Mouse (Mus musculus): ENCODE results near the gene Cyp26c1. TPM values are rescaled to one million over a fixed set of nuclear protein-coding genes. Genes with fewer than 3 reads are reported as not detected.

Cyp26c1 gene
- not detected for polyA plus RNA-seq (2017; shearing (Covaris generic))

DNA sequence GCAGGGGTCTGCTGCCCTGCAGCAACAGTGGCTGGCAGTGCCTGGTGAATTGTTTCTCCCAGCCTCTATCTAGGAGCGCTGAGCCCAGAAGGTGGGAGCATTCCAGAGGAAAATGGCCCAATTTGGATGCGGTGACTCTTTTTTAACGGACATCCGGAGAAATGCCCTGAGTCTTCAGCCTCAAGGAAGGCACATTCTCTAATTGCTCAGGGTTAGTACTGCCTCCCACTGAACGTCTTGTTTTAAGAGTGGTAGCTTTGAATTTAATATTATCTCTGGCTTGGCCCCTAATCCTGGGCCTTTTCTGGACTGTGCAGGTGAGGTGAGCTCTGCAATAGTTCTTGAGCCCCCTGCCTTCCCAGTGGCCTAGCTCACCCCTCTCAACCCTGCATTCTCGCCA, at the start of gene Cyp26c1:
Cyp26c1 (plus strand) TSS at position 301 of the 400 bp plus-strand sequence.

DNA sequence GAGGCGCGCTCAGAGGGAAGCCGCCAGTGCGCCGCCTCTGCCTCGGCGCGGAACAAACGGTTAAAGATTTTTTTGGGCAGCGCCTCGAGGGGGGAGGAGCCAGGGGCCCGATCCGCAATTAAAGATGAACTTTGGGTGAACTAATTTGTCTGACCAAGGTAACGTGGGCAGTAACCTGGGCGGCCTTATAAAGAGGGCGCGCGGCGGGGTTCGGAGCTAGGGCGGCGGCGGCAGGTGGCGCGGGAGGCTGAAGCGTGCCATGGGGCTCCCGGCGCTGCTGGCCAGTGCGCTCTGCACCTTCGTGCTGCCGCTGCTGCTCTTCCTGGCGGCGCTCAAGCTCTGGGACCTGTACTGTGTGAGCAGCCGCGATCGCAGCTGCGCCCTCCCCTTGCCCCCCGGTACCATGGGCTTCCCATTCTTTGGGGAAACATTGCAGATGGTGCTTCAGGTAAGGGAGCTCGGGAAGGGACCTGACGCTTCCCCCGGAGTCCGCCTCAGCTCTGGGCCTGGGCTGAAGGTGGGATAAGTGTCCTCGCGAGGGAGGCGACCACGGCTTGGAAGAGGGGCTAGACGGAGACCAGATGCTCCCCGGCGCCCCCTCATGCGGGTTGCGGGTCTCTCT, 12.4 kb downstream of the Cyp26c1 start, which contains the start of gene Cyp26a1:
Cyp26a1 (plus strand) TSS at position 148 of the 622 bp plus-strand sequence.

Other genes with a start within 250 kb of the Cyp26c1 start
- 36.6 TPM for gene Exoc6, start 135.2 kb upstream of the Cyp26c1 start, polyA plus RNA-seq (2017; shearing (Covaris generic))
- gene Cyp26a1, start 12.2 kb downstream of the Cyp26c1 start, polyA plus RNA-seq (2017; shearing (Covaris generic)), result not detected